In the genomic region with DNA sequence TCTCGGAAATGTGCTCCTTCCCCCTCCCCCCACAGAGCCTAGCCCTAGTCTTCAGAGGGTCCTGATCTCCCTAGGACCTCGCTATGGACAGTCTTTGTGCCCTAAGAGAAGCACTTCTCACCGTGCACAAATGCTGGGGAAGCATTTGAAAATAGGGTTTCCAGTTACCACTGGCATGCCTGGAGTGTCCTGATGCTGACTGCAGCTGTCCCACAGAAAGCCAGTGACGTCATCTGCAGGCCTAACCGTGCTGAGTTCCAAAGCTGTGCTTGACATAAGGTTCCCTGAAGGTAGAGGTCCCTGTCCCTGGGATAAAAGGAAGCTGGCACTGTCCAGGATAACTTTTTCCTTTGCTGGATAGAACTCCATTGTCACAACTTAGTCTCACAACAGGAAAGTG, we compare ENCODE assay signal across 14 mouse cellular contexts.
DNase-seq lines count a peak whose midpoint lies in the region; ATAC-seq and TF ChIP-seq lines count a peak whose summit lies in the region.
"Had no signal": no experiment of that assay in that cellular context is flagged by ENCODE, and none has a peak within 500 bp of the region (broad histone marks: within the 10 kb centered on the region; RNA-seq: fewer than 3 reads in every experiment).

No protein-coding gene starts in this region.

- WGBS in kidney, embryonic 14.5 days, result 36% methylated on average over 5 of the region's 5 CpGs
- 33% methylated on average over 5 of the region's 5 CpGs for WGBS in embryonic facial prominence, embryonic 14.5 days
- 56% methylated on average over 5 of the region's 5 CpGs for WGBS in limb, embryonic 14.5 days
- WGBS in thymus, adult 2 months, result 68% methylated on average over 5 of the region's 5 CpGs

- no peak overlapping the region for H3K9ac ChIP-seq in kidney, embryonic 14.5 days (ENCODE audit: low read depth, low read length)
- H3K9ac ChIP-seq in embryonic facial prominence, embryonic 14.5 days (ENCODE audit: low read depth, low read length), result no peak overlapping the region
- no peak overlapping the region for H3K9ac ChIP-seq in limb, embryonic 14.5 days (ENCODE audit: low read depth, low read length, severe bottlenecking)

- no peaks in the 10 kb centered on the region for H3K36me3 ChIP-seq in kidney, embryonic 14.5 days (ENCODE audit: control insufficient read depth, insufficient read depth, low read length)
- no peaks in the 10 kb centered on the region for H3K36me3 ChIP-seq in C2C12 (ENCODE audit: control insufficient read depth, insufficient read depth)
- H3K36me3 ChIP-seq in embryonic facial prominence, embryonic 14.5 days (ENCODE audit: control insufficient read depth, insufficient read depth, low read length), result no peaks in the 10 kb centered on the region
- no peaks in the 10 kb centered on the region for H3K36me3 ChIP-seq in limb, embryonic 14.5 days (ENCODE audit: control insufficient read depth, insufficient read depth, low read length)
- no peaks in the 10 kb centered on the region for H3K36me3 ChIP-seq in thymus, adult 2 months (ENCODE audit: control insufficient read depth, insufficient read depth, low read length)
- H3K36me3 ChIP-seq: heart, embryonic 10.5 days had no signal

- H3K4me3 ChIP-seq in kidney, embryonic 14.5 days (ENCODE audit: low read length), result no peak overlapping the region
- H3K4me3 ChIP-seq in C2C12 (ENCODE audit: insufficient read depth, poor library complexity, severe bottlenecking), result no peak overlapping the region
- H3K4me3 ChIP-seq in embryonic facial prominence, embryonic 14.5 days (ENCODE audit: low read depth, low read length), result no peak overlapping the region
- no peak overlapping the region for H3K4me3 ChIP-seq in limb, embryonic 14.5 days (replicated peaks; ENCODE audit: low read length)
- H3K4me3 ChIP-seq in thymus, adult 2 months (ENCODE audit: control insufficient read depth, insufficient read depth, low read length), result no peak overlapping the region
- H3K4me3 ChIP-seq: heart, embryonic 10.5 days had no signal

- H3K4me1 ChIP-seq in kidney, embryonic 14.5 days (ENCODE audit: control insufficient read depth, insufficient read depth, low read length), result no peaks in the 10 kb centered on the region
- no peaks in the 10 kb centered on the region for H3K4me1 ChIP-seq in embryonic facial prominence, embryonic 14.5 days (ENCODE audit: control insufficient read depth, insufficient read depth, low read length)
- H3K4me1 ChIP-seq in limb, embryonic 14.5 days (ENCODE audit: control insufficient read depth, insufficient read depth, low read length), result no peaks in the 10 kb centered on the region
- H3K4me1 ChIP-seq in thymus, adult 2 months (replicated peaks; ENCODE audit: control insufficient read depth, insufficient read depth, low read length), result no peaks in the 10 kb centered on the region

- H3K27me3 ChIP-seq in kidney, embryonic 14.5 days (ENCODE audit: control insufficient read depth, insufficient read depth, low read length), result no peaks in the 10 kb centered on the region
- no peaks in the 10 kb centered on the region for H3K27me3 ChIP-seq in C2C12 (ENCODE audit: control insufficient read depth, insufficient read depth, insufficient read length)
- H3K27me3 ChIP-seq in embryonic facial prominence, embryonic 14.5 days (replicated peaks; ENCODE audit: control insufficient read depth, insufficient read depth, low read length), result no peaks in the 10 kb centered on the region
- no peaks in the 10 kb centered on the region for H3K27me3 ChIP-seq in limb, embryonic 14.5 days (ENCODE audit: control insufficient read depth, insufficient read depth, low read length)
- H3K27me3 ChIP-seq in thymus, adult 2 months (ENCODE audit: control insufficient read depth, insufficient read depth, low read length), result no peaks in the 10 kb centered on the region

- TF ChIP-seq CTCF in C2C12 (IDR thresholded peaks at IDR 0.05; ENCODE audit: control insufficient read depth, insufficient read depth, insufficient read length), result no peak
- TF ChIP-seq CTCF in thymus, adult 2 months (IDR thresholded peaks at IDR 0.05; ENCODE audit: borderline replicate concordance, control insufficient read depth, extremely low read depth, insufficient read depth, low read length, poor library complexity), result no peak

- no peak overlapping the region for H3K4me2 ChIP-seq in kidney, embryonic 14.5 days (replicated peaks; ENCODE audit: low read depth, low read length)
- no peak overlapping the region for H3K4me2 ChIP-seq in embryonic facial prominence, embryonic 14.5 days (ENCODE audit: low read depth, low read length)
- no peak overlapping the region for H3K4me2 ChIP-seq in limb, embryonic 14.5 days (replicated peaks; ENCODE audit: low read depth, low read length, severe bottlenecking)

- intact Hi-C loops in left cerebral cortex, postnatal 25 days (cut with DNase I), result no loop called here

- no peaks in the 10 kb centered on the region for H3K79me2 ChIP-seq in C2C12 (ENCODE audit: control insufficient read depth, insufficient read depth)

- TF ChIP-seq POLR2A in limb, embryonic 14.5 days (IDR thresholded peaks at IDR 0.05; ENCODE audit: borderline replicate concordance, extremely low read depth, insufficient read depth, insufficient read length), result no peak
- no peak for TF ChIP-seq POLR2A in thymus, adult 2 months (IDR thresholded peaks at IDR 0.05; ENCODE audit: control insufficient read depth, extremely low read depth, insufficient read depth, low read length, poor library complexity)

- no peaks in the 10 kb centered on the region for H3K9me3 ChIP-seq in kidney, embryonic 14.5 days (ENCODE audit: control insufficient read depth, low read length)
- H3K9me3 ChIP-seq in embryonic facial prominence, embryonic 14.5 days (ENCODE audit: control insufficient read depth, low read length), result no peaks in the 10 kb centered on the region
- no peaks in the 10 kb centered on the region for H3K9me3 ChIP-seq in limb, embryonic 14.5 days (ENCODE audit: control insufficient read depth, low read length)
- H3K9me3 ChIP-seq: heart, embryonic 10.5 days had no signal

- H3ac ChIP-seq in C2C12 (ENCODE audit: control insufficient read depth, insufficient read length, low read depth), result no peak overlapping the region

- DNase-seq in kidney, postnatal 36 days, result no peak
- peak; percentile 77 for DNase-seq in embryonic facial prominence, embryonic 14.5 days (ENCODE audit: low spot score)
- peak; percentile 25 for DNase-seq in limb, embryonic 14.5 days (ENCODE audit: low spot score)
- DNase-seq in thymus, adult 2 months, result no peak
- no peak for DNase-seq in left cerebral cortex, postnatal 25 days (ENCODE audit: low spot score in 2 of 2)
- DNase-seq: cerebellum, adult 8-10 months; kidney, adult 18-20 months; liver; lung, postnatal 14 days; midbrain, embryonic 14.5 days; thymus, postnatal 25 days had no signal

- no peaks in the 10 kb centered on the region for H3K79me3 ChIP-seq in C2C12 (ENCODE audit: low read depth)

- no peak overlapping the region for H3K27ac ChIP-seq in kidney, embryonic 14.5 days (ENCODE audit: low read depth, low read length)
- H3K27ac ChIP-seq in embryonic facial prominence, embryonic 14.5 days (replicated peaks; ENCODE audit: low read depth, low read length), result no peak overlapping the region
- no peak overlapping the region for H3K27ac ChIP-seq in limb, embryonic 14.5 days (replicated peaks; ENCODE audit: low read depth, low read length)
- no peak overlapping the region for H3K27ac ChIP-seq in thymus, adult 2 months (ENCODE audit: control insufficient read depth, insufficient read depth, low read length)
- H3K27ac ChIP-seq: heart, embryonic 10.5 days had no signal

- ATAC-seq in kidney, embryonic 14.5 days (ENCODE audit: low FRiP score, low TSS enrichment), result peak; percentile 55; the same call in 1 of the 2 replicates
- peak; percentile 62; the same call in 1 of the 2 replicates for ATAC-seq in embryonic facial prominence, embryonic 14.5 days (ENCODE audit: low read depth)
- peak; percentile 70 for ATAC-seq in limb, embryonic 14.5 days (ENCODE audit: low FRiP score, low read depth)

TF ChIP-seq in C2C12, 6 proteins besides CTCF, POLR2A, EP300 and RAD21:
- no peak for TF ChIP-seq USF1 (IDR thresholded peaks at IDR 0.05; ENCODE audit: low read depth)
- TF ChIP-seq MYOG (IDR thresholded peaks at IDR 0.05; ENCODE audit: control insufficient read depth, extremely low read depth, insufficient read length), result no peak
- no peak for TF ChIP-seq MAX (IDR thresholded peaks at IDR 0.05)
- no peak for TF ChIP-seq FOSL1 (IDR thresholded peaks at IDR 0.05; ENCODE audit: insufficient read depth, low read length, poor library complexity, severe bottlenecking)
- TF ChIP-seq CEBPB (IDR thresholded peaks at IDR 0.05; ENCODE audit: low read depth), result no peak
- peak; percentile 12 for TF ChIP-seq MYOD1 (IDR thresholded peaks at IDR 0.05; ENCODE audit: control insufficient read depth, insufficient read length, low read depth)

Comparison
In these comparisons a context has a peak if more than half of its experiments do, and no peak if none do; other contexts are left out.
1. DNase-seq: peak in embryonic facial prominence, embryonic 14.5 days (single experiment) and limb, embryonic 14.5 days (single experiment); none in kidney, postnatal 36 days (0 of 2), thymus, adult 2 months (single experiment) and left cerebral cortex, postnatal 25 days (0 of 2).
2. Peak in every context shown above with its lines, with median percentiles within 50 percentile points of each other: ATAC-seq.